Mouse (Mus musculus) bone marrow, adult 2 months (tissue): ENCODE measurements around the gene Sec14l5.
A peak's percentile ranks its signal among the peaks of the same experiment; 100 is the strongest.

Experiments used
- CTCF ChIP-seq: fragments of 200-500 bp; IDR thresholded peaks from 2 replicates; pipeline ENCODE4 v1.5.1; 2011; ENCODE audit warnings: low read length, control low read depth; ENCODE audit not compliant: control insufficient read depth, insufficient read depth
- POLR2A ChIP-seq: fragments of 200-500 bp; IDR thresholded peaks from 2 replicates; pipeline ENCODE4 v1.6.1; 2011; ENCODE audit warnings: low read depth, mild to moderate bottlenecking, control low read depth, low read length, borderline replicate concordance; ENCODE audit not compliant: control insufficient read depth

GRCm38 (mm10) chr16:5233418-5234313 is 86.8 kb downstream of the Sec14l5 start, which contains the start of gene Alg1:
- TF ChIP-seq CTCF, result no peak
- TF ChIP-seq POLR2A, result peak; percentile 99
